Mouse (Mus musculus) CH12.LX (cell line): ENCODE measurements at regions not wholly inside any gene's neighbourhood (a gene's known extent, or its start where the extent isn't known, plus 50 kb on each side); places are given as distances from the start of the nearest gene placed in this dataset.

Experiments used
- CTCF ChIP-seq, 2 experiments: IDR thresholded peaks in 1 of 2; conservative IDR thresholded peaks in 1 of 2; 2 replicates each; pipeline ENCODE4 v1.5.1; 2011 to 2012; ENCODE audit warnings: low read depth in 2 of 2, low read length in 2 of 2, improper control_type of control experiment in 1 of 2, inconsistent platforms in 1 of 2, mild to moderate bottlenecking in 1 of 2, moderate library complexity in 1 of 2
- ELF1 ChIP-seq: IDR thresholded peaks from 2 replicates; pipeline ENCODE4 v1.6.1; 2014; ENCODE audit warnings: low read depth, mild to moderate bottlenecking, inconsistent platforms, low read length, improper control_type of control experiment
- ETS1 ChIP-seq: conservative IDR thresholded peaks from 2 replicates; pipeline ENCODE4 v1.6.1; 2012; ENCODE audit warnings: low read depth, mild to moderate bottlenecking, inconsistent platforms, low read length, improper control_type of control experiment, moderate library complexity
- HCFC1 ChIP-seq: IDR thresholded peaks from 2 replicates; pipeline ENCODE4 v1.6.1; 2012; ENCODE audit warnings: low read depth, mild to moderate bottlenecking, inconsistent platforms, low read length, improper control_type of control experiment
- MAFK ChIP-seq: IDR thresholded peaks from 2 replicates; pipeline ENCODE4 v1.6.1; 2011; ENCODE audit warnings: low read length, improper control_type of control experiment; ENCODE audit not compliant: insufficient replicate concordance
- MAX ChIP-seq: IDR thresholded peaks from 2 replicates; pipeline ENCODE4 v1.6.1; 2011; ENCODE audit warnings: low read length, improper control_type of control experiment
- POLR2A ChIP-seq: IDR thresholded peaks from 2 replicates; pipeline ENCODE4 v1.6.1; 2011; ENCODE audit warnings: low read depth, mild to moderate bottlenecking, improper control_type of control experiment, low read length
- RAD21 ChIP-seq: IDR thresholded peaks from 2 replicates; pipeline ENCODE4 v1.6.1; 2011; ENCODE audit warnings: low read depth, mild to moderate bottlenecking, low read length, improper control_type of control experiment, moderate library complexity
- SMC3 ChIP-seq: IDR thresholded peaks from 2 replicates; pipeline ENCODE4 v1.6.1; 2011; ENCODE audit warnings: low read depth, low read length, improper control_type of control experiment
- USF1 ChIP-seq: IDR thresholded peaks from 2 replicates; pipeline ENCODE4 v1.6.1; 2014; ENCODE audit warnings: low read depth, mild to moderate bottlenecking, inconsistent platforms, low read length, improper control_type of control experiment
- USF2 ChIP-seq: conservative IDR thresholded peaks from 2 replicates; pipeline ENCODE4 v1.6.1; 2011; ENCODE audit warnings: low read depth, low read length, improper control_type of control experiment
- ZMIZ1 ChIP-seq: IDR thresholded peaks from 2 replicates; pipeline ENCODE4 v1.6.1; 2012; ENCODE audit warnings: low read depth, mild to moderate bottlenecking, inconsistent platforms, low read length, improper control_type of control experiment

DNA sequence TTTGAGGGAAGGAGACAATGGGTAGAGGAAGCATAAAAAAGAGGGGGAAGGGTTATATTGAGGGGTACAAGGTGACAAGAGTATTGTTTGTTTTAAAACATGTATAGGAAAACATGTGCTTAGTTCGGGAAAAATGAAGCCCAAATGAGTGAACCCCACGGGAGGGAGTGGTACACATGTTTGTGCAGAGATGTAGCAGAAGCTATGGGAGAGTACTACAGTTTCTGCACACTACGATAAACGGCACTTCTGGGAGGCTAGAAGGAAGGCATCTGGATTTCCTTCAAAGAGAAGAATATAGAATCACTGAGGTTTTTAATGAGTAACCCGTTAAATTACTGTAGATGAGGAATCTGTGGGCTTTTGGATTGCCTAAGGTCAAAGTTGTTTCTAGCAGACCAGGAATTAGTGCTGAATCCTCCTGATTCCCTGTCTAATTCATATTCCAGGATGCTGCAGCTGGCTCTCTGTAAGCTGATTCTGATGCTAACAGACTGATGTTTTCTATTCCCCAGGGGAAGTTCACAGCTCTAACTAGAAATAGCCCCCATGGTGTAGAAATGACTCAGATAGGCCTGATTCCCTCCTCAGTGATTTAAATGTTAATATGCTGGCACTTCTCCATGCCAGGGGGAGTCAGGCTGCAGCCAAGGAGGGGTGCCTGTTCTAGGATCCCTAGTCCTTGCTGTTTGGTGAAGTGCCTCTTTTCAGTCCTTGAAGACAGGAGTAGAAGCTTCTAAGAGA is 391.2 kb upstream of the Sel1l start:
- TF ChIP-seq USF1 (no peak), POLR2A (no peak), MAX (no peak), CTCF (conservative IDR thresholded peaks at IDR 0.05 in 1 of 2, IDR thresholded peaks at IDR 0.05 in 1 of 2; ENCODE audit: low read depth in 2 of 2, low read length in 2 of 2) (no peak), MAFK (no peak), ZMIZ1 (no peak), ELF1 (no peak), SMC3 (no peak), ETS1 (no peak), HCFC1 (no peak), RAD21 (no peak), USF2 (no peak)
